Mouse (Mus musculus): Measurements from ENCODE around the gene Cpa4.

GRCm38 (mm10) chr6:30611212-30611611, 43.0 kb downstream of the Cpa4 start:
- no peak for TF ChIP-seq CTCF (IDR thresholded peaks at IDR 0.05; ENCODE audit: low read depth)
- no peak for TF ChIP-seq EP300 (IDR thresholded peaks at IDR 0.05; ENCODE audit: low read depth)

Data from liver, postnatal 0 days (tissue).